Mouse (Mus musculus) hindbrain, embryonic 14.5 days (tissue): ENCODE data around the gene Zcrb1. TPM values are rescaled to one million over a fixed set of nuclear protein-coding genes. Genes with fewer than 3 reads are reported as not detected.

Source experiments
- ATAC-seq: fragments of 200-750 bp; cut with Nextera tagmentation; 2 replicates; pipeline ENCODE4 v1.8.0; 2017; ENCODE audit warnings: moderate number of reproducible peaks, mild to moderate bottlenecking, moderate TSS enrichment, moderate library complexity; ENCODE audit not compliant: low FRiP score
- DNase-seq: peaks from one replicate; pipeline ENCODE4 v3.0.0-alpha.2; 2015; ENCODE audit warnings: low spot score
- H3K27ac ChIP-seq: fragments of 300-500 bp; sonication (generic); 2 replicates; pipeline ENCODE4 v1.5.1; 2014; ENCODE audit warnings: mild to moderate bottlenecking, moderate library complexity
- H3K27me3 ChIP-seq: fragments of 300-500 bp; sonication (generic); 2 replicates; pipeline ENCODE4 v1.6.1; 2014; ENCODE audit warnings: mild to moderate bottlenecking, low read length, mixed read lengths; ENCODE audit not compliant: control insufficient read depth, insufficient read depth
- H3K36me3 ChIP-seq: fragments of 300-500 bp; sonication (generic); replicated peaks from 2 replicates; pipeline ENCODE4 v1.6.1; 2014; ENCODE audit not compliant: control insufficient read depth, insufficient read depth
- H3K4me1 ChIP-seq: fragments of 300-500 bp; sonication (generic); replicated peaks from 2 replicates; pipeline ENCODE4 v1.6.1; 2014; ENCODE audit warnings: antibody characterized with exemption, low read length, mixed read lengths; ENCODE audit not compliant: control insufficient read depth, insufficient read depth
- H3K4me2 ChIP-seq: fragments of 300-500 bp; sonication (generic); replicated peaks from 2 replicates; pipeline ENCODE4 v1.6.1; 2014; ENCODE audit warnings: mild to moderate bottlenecking, moderate library complexity
- H3K4me3 ChIP-seq: fragments of 300-500 bp; sonication (generic); replicated peaks from 2 replicates; pipeline ENCODE4 v1.5.1; 2014; ENCODE audit warnings: mild to moderate bottlenecking, low read length
- H3K9ac ChIP-seq: fragments of 300-500 bp; sonication (generic); 2 replicates; pipeline ENCODE4 v1.6.1; 2014
- H3K9me3 ChIP-seq: fragments of 300-500 bp; sonication (generic); 2 replicates; pipeline ENCODE4 v1.6.1; 2016; ENCODE audit warnings: low read length; ENCODE audit not compliant: control insufficient read depth
- WGBS: fragments of 180-500 bp; shearing (Covaris S2); extraction: QIAGEN DNeasy Blood & Tissue Kit; methylation state at CpG from one replicate; pipeline ENCODE4 v1.1.7; 2014; 5-methylcytosine and 5-hydroxymethylcytosine counted together
- polyA plus RNA-seq: library from polyadenylated mRNA; unstranded; fragments of >200 nt; fragmentation: Nextera tagmentation; extraction: Ambion mirVana; gene quantifications from 2 replicates; pipeline ENCODE4 v1.2.1, GENCODE M21; 2014

Zcrb1 gene
- polyA plus RNA-seq, 1 experiment from 2014 or later: 164 TPM

GRCm38 (mm10) chr15:93336925-93337761 lies 61.0 kb downstream of the Zcrb1 start, which contains the start of gene Yaf2:
Yaf2 (minus strand) TSS chr15:93336935.
- H3K9me3 ChIP-seq: no peaks in the 10 kb centered on the region
- ATAC-seq (peak; percentile 92), DNase-seq (peak; percentile 84)
- peaks cover 6% of the 10 kb centered on the region; the same call in 1 of the 2 replicates for H3K36me3 ChIP-seq
- peak within 1 kb of the TSS; percentile 94 for H3K27ac ChIP-seq
- WGBS: under 1% methylated on average over 59 of the region's 73 CpGs
- H3K4me2 ChIP-seq: peak within 1 kb of the TSS; percentile 88
- H3K4me3 ChIP-seq: peak within 1 kb of the TSS; percentile 77
- H3K9ac ChIP-seq: peak within 1 kb of the TSS; percentile 93
- H3K27me3 ChIP-seq: no peaks in the 10 kb centered on the region
- peaks cover 9% of the 10 kb centered on the region for H3K4me1 ChIP-seq

DNA sequence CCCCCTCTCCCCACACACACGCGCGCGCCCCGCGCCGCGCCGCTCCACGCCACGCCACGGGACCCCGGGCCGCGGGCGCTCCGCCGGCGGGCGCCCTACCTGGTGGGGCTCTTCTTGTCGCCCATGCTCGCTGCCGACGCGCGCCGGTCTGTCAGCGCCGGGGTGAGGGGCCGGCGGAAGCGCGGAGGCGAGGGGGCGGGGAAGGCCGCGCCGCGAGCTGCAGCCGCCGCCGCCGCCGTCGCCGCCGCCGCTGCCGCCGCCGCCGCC lies 61.5 kb downstream of the Zcrb1 start:
- peak overlapping the region; percentile 88 for H3K4me2 ChIP-seq
- no peaks in the 10 kb centered on the region for H3K27me3 ChIP-seq
- peak overlapping the region; percentile 77 for H3K4me3 ChIP-seq
- no peaks in the 10 kb centered on the region for H3K9me3 ChIP-seq
- DNase-seq (no peak), ATAC-seq (no peak)
- H3K27ac ChIP-seq: peak overlapping the region; percentile 94
- peaks cover 8% of the 10 kb centered on the region; the same call in 1 of the 2 replicates for H3K36me3 ChIP-seq
- peak overlapping the region; percentile 93 for H3K9ac ChIP-seq
- WGBS: 0% methylated on average over 20 of the region's 52 CpGs
- peaks cover 9% of the 10 kb centered on the region for H3K4me1 ChIP-seq

Other genes with a start within 250 kb of the Zcrb1 start
- 6.5 and 7.3 TPM in 2 replicates for gene Gxylt1, start 123.2 kb downstream of the Zcrb1 start, polyA plus RNA-seq
- gene Yaf2, start 61.4 kb downstream of the Zcrb1 start, polyA plus RNA-seq: 136 and 143 TPM in 2 replicates
- 26.4 and 28.6 TPM in 2 replicates for gene Pphln1, start within 50 bp of the Zcrb1 start, polyA plus RNA-seq
- gene Prickle1, start 197.6 kb upstream of the Zcrb1 start, polyA plus RNA-seq: 27.2 and 28.8 TPM in 2 replicates